Comparison of ENCODE assay signal across 8 mouse cellular contexts in the genomic region with DNA sequence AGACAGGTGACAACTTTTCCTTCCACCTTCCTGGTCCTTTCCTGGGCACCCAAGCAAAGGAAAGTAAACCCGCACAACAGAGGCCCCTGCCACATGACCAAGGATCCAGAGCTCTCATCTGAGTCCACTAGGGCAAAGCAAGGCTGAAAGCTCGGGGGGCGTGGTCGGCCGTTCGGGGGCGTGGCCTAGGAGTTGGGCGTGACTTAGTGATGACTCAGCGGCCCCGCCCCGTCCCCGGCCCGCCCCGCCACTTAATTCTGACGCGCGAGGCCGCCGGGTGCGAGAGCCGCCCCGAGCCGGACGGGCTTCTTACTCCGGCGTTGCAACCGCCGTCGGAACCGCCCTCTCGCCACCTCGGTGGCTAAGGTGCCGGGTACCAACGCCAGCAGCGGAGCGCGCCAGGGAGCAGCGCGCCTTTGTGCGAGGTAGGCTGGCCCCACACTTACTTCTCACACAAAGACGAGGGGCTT.
A peak's percentile ranks its signal among the peaks of the same experiment; 100 is the strongest.
DNase-seq lines count a peak whose midpoint lies in the region; ATAC-seq and TF ChIP-seq lines count a peak whose summit lies in the region.

No protein-coding gene starts in this region.

- H3K9ac ChIP-seq in CH12.LX (ENCODE audit: insufficient read depth, low read depth): peak overlapping the region; percentile 74
- H3K9ac ChIP-seq in forebrain, embryonic 12.5 days: peak overlapping the region; percentile 98
- peak overlapping the region; percentile 84 for H3K9ac ChIP-seq in heart, postnatal 0 days (replicated peaks; ENCODE audit: low read depth, low read length)
- H3K9ac ChIP-seq in liver, embryonic 14.5 days (replicated peaks): peak overlapping the region; percentile 84
- H3K9ac ChIP-seq in stomach, embryonic 15.5 days: peak overlapping the region; percentile 98

- no peak for TF ChIP-seq CTCF in CH12.LX (conservative IDR thresholded peaks at IDR 0.05 in 1 of 2, IDR thresholded peaks at IDR 0.05 in 1 of 2; ENCODE audit: low read depth in 2 of 2, low read length in 2 of 2)
- TF ChIP-seq CTCF in heart, postnatal 0 days (IDR thresholded peaks at IDR 0.05; ENCODE audit: low read depth): no peak
- 0 out of 2 replicates have a peak, but pooled peaks have one; percentile 26 for TF ChIP-seq CTCF in liver, embryonic 14.5 days (IDR thresholded peaks at IDR 0.05; ENCODE audit: low read depth)

- H3K79me2 ChIP-seq in CH12.LX (replicated peaks; ENCODE audit: control insufficient read depth, extremely low read depth, insufficient read depth, poor library complexity, severe bottlenecking): peaks cover 37% of the 10 kb centered on the region

- peaks cover 3 to 24% of the 10 kb centered on the region in 2 experiments; a peak in 3 of 4 replicates for H3K4me1 ChIP-seq in CH12.LX (ENCODE audit: control insufficient read depth in 1 of 2, insufficient read depth in 2 of 2)
- H3K4me1 ChIP-seq in forebrain, embryonic 12.5 days: peaks cover 35% of the 10 kb centered on the region
- H3K4me1 ChIP-seq in heart, postnatal 0 days (ENCODE audit: control insufficient read depth, insufficient read depth): peaks cover 17% of the 10 kb centered on the region; the same call in 1 of the 2 replicates
- peaks cover 8 to 20% of the 10 kb centered on the region in 2 experiments; a peak in 3 of 4 replicates for H3K4me1 ChIP-seq in liver, embryonic 14.5 days (replicated peaks; ENCODE audit: control insufficient read depth in 2 of 2, insufficient read depth in 2 of 2, low read length in 1 of 2)
- peaks cover 9% of the 10 kb centered on the region for H3K4me1 ChIP-seq in stomach, embryonic 15.5 days

- dilution Hi-C loops in CH12.LX (cut with MboI; ENCODE audit: extremely low pct_ligation_motif_present, extremely low pct_unique_long_range_greater_than_20kb, low sequenced_read_pairs): no loop called here

- no peak; the same call in 1 of the 2 replicates for TF ChIP-seq RAD21 in CH12.LX (IDR thresholded peaks at IDR 0.05; ENCODE audit: low read depth, low read length)

- H3K27me3 ChIP-seq in CH12.LX (replicated peaks): no peaks in the 10 kb centered on the region
- H3K27me3 ChIP-seq in forebrain, embryonic 12.5 days: no peaks in the 10 kb centered on the region
- H3K27me3 ChIP-seq in heart, postnatal 0 days (ENCODE audit: control insufficient read depth, insufficient read depth, low read length): no peaks in the 10 kb centered on the region
- H3K27me3 ChIP-seq in liver, embryonic 14.5 days (ENCODE audit: control insufficient read depth, insufficient read depth, low read length): no peaks in the 10 kb centered on the region; the same call in 1 of the 2 replicates
- no peaks in the 10 kb centered on the region for H3K27me3 ChIP-seq in stomach, embryonic 15.5 days (replicated peaks)

- under 1% methylated on average over 39 of the region's 41 CpGs for WGBS in forebrain, embryonic 12.5 days
- WGBS in heart, postnatal 0 days: 2% methylated on average over 37 of the region's 41 CpGs
- WGBS in liver, embryonic 14.5 days (ENCODE audit: insufficient replicate concordance): 1% methylated on average over 41 of the region's 41 CpGs
- WGBS in stomach, embryonic 15.5 days: under 1% methylated on average over 41 of the region's 41 CpGs

- H3K4me2 ChIP-seq in CH12.LX (ENCODE audit: insufficient read depth, low read depth, poor library complexity, severe bottlenecking): 0 out of 2 replicates have a peak overlapping the region, but pooled peaks have one; percentile 24
- H3K4me2 ChIP-seq in forebrain, embryonic 12.5 days: peak overlapping the region; percentile 79
- H3K4me2 ChIP-seq in heart, postnatal 0 days (ENCODE audit: low read depth, low read length): peak overlapping the region; percentile 89
- peak overlapping the region; percentile 97 for H3K4me2 ChIP-seq in liver, embryonic 14.5 days (ENCODE audit: low read depth)
- H3K4me2 ChIP-seq in stomach, embryonic 15.5 days: peak overlapping the region; percentile 86

- H3K9me3 ChIP-seq in CH12.LX (replicated peaks; ENCODE audit: low read length): no peaks in the 10 kb centered on the region
- H3K9me3 ChIP-seq in forebrain, embryonic 12.5 days: no peaks in the 10 kb centered on the region
- no peaks in the 10 kb centered on the region for H3K9me3 ChIP-seq in heart, postnatal 0 days (replicated peaks; ENCODE audit: control insufficient read depth, low read length)
- no peaks in the 10 kb centered on the region for H3K9me3 ChIP-seq in liver, embryonic 14.5 days (ENCODE audit: control insufficient read depth, low read length)
- no peaks in the 10 kb centered on the region for H3K9me3 ChIP-seq in stomach, embryonic 15.5 days

- no peaks in the 10 kb centered on the region for H3K36me3 ChIP-seq in CH12.LX (replicated peaks in 1 of 2; ENCODE audit: control insufficient read depth in 1 of 2, insufficient read depth in 1 of 2, low read length in 1 of 2)
- H3K36me3 ChIP-seq in forebrain, embryonic 12.5 days (replicated peaks): no peaks in the 10 kb centered on the region
- H3K36me3 ChIP-seq in heart, postnatal 0 days (replicated peaks; ENCODE audit: control insufficient read depth, insufficient read depth, low read length): no peaks in the 10 kb centered on the region
- H3K36me3 ChIP-seq in liver, embryonic 14.5 days (replicated peaks; ENCODE audit: control insufficient read depth, insufficient read depth, low read depth): no peaks in the 10 kb centered on the region
- H3K36me3 ChIP-seq in stomach, embryonic 15.5 days: no peaks in the 10 kb centered on the region

- peak overlapping the region; percentile 7; the same call in 1 of the 2 replicates for H3K27ac ChIP-seq in CH12.LX (ENCODE audit: insufficient read depth, low read depth)
- peak overlapping the region; percentile 78 for H3K27ac ChIP-seq in forebrain, embryonic 12.5 days
- H3K27ac ChIP-seq in heart, postnatal 0 days (ENCODE audit: low read depth): peak overlapping the region; percentile 74
- H3K27ac ChIP-seq in liver, embryonic 14.5 days: no peak overlapping the region
- peak overlapping the region; percentile 85 for H3K27ac ChIP-seq in stomach, embryonic 15.5 days

- in situ Hi-C loops in CH12.LX (cut with MboI; ENCODE audit: low pct_ligation_motif_present, low pct_unique_long_range_greater_than_20kb, low sequenced_read_pairs): no loop called here

- peak; percentile 87 for DNase-seq in CH12.LX (ENCODE audit: extremely low read depth)
- DNase-seq in heart, postnatal 0 days (ENCODE audit: low spot score): peak; percentile 87
- DNase-seq in kidney, postnatal 36 days: peak; percentile 98 to 99
- peak; percentile 80 to 82 (median 82) for DNase-seq in liver, embryonic 14.5 days (ENCODE audit: low read depth in 3 of 3, low spot score in 3 of 3)
- peak; percentile 98 for DNase-seq in neural tube, embryonic 10.5 days (ENCODE audit: extremely low spot score, low spot score)

- peak; percentile 98 for TF ChIP-seq POLR2A in CH12.LX (IDR thresholded peaks at IDR 0.05; ENCODE audit: low read depth, low read length)

- no peak for TF ChIP-seq EP300 in CH12.LX (IDR thresholded peaks at IDR 0.05; ENCODE audit: low read length)
- no peak for TF ChIP-seq EP300 in heart, postnatal 0 days (IDR thresholded peaks at IDR 0.05; ENCODE audit: low read depth)
- no peak for TF ChIP-seq EP300 in liver, embryonic 14.5 days (IDR thresholded peaks at IDR 0.05; ENCODE audit: low read depth)

- ATAC-seq in cerebellum, adult (ENCODE audit: insufficient number of reproducible peaks, low FRiP score, low TSS enrichment): peak; percentile 74
- ATAC-seq in forebrain, embryonic 12.5 days (ENCODE audit: low FRiP score): peak; percentile 94
- ATAC-seq in heart, postnatal 0 days (ENCODE audit: insufficient read depth, low read depth): peak; percentile 93
- peak; percentile 92 for ATAC-seq in liver, embryonic 14.5 days (ENCODE audit: insufficient read depth)
- ATAC-seq in stomach, embryonic 15.5 days (ENCODE audit: insufficient read depth, low FRiP score, low read depth): peak; percentile 91

- peak overlapping the region; percentile 71 to 92 (median 81) for H3K4me3 ChIP-seq in CH12.LX (replicated peaks in 1 of 3; ENCODE audit: low read depth in 2 of 3, low read length in 2 of 3, poor library complexity in 1 of 3)
- H3K4me3 ChIP-seq in forebrain, embryonic 12.5 days (replicated peaks): peak overlapping the region; percentile 90
- peak overlapping the region; percentile 87 for H3K4me3 ChIP-seq in heart, postnatal 0 days (ENCODE audit: low read depth, low read length)
- H3K4me3 ChIP-seq in liver, embryonic 14.5 days (ENCODE audit: insufficient read depth in 1 of 2, low read depth in 2 of 2, low read length in 2 of 2): peak overlapping the region; percentile 57 to 78
- H3K4me3 ChIP-seq in stomach, embryonic 15.5 days (replicated peaks): peak overlapping the region; percentile 91

TF ChIP-seq in CH12.LX, 34 proteins besides CTCF, POLR2A, EP300 and RAD21 (continues in another document):
- peak; percentile 24 for TF ChIP-seq USF1 (IDR thresholded peaks at IDR 0.05; ENCODE audit: low read depth, low read length)
- no peak for TF ChIP-seq CHD2 (IDR thresholded peaks at IDR 0.05; ENCODE audit: low read length)
- no peak for TF ChIP-seq GABPA (IDR thresholded peaks at IDR 0.05; ENCODE audit: insufficient replicate concordance, low read depth, low read length)
- 0 out of 2 replicates have a peak, but pooled peaks have one; percentile 27 for TF ChIP-seq MAZ (IDR thresholded peaks at IDR 0.05; ENCODE audit: low read depth, low read length)
- TF ChIP-seq JUND (conservative IDR thresholded peaks at IDR 0.05; ENCODE audit: low read depth, low read length): no peak
- no peak for TF ChIP-seq MEF2A (IDR thresholded peaks at IDR 0.05; ENCODE audit: borderline replicate concordance, low read depth, low read length)
- TF ChIP-seq UBTF (IDR thresholded peaks at IDR 0.05; ENCODE audit: low read depth, low read length): peak; percentile 68; the same call in 1 of the 2 replicates
- TF ChIP-seq ELF1 (IDR thresholded peaks at IDR 0.05; ENCODE audit: low read depth, low read length): 0 out of 2 replicates have a peak, but pooled peaks have one; percentile 32
- no peak for TF ChIP-seq ZNF384 (IDR thresholded peaks at IDR 0.05; ENCODE audit: low read depth, low read length)
- no peak; the same call in 1 of the 2 replicates for TF ChIP-seq IRF4 (IDR thresholded peaks at IDR 0.05; ENCODE audit: low read depth, low read length)
- TF ChIP-seq MXI1 (IDR thresholded peaks at IDR 0.05; ENCODE audit: low read depth, low read length): no peak; the same call in none of the 2 replicates
- no peak for TF ChIP-seq RCOR1 (conservative IDR thresholded peaks at IDR 0.05; ENCODE audit: low read depth, low read length)
- TF ChIP-seq JUN (IDR thresholded peaks at IDR 0.05; ENCODE audit: insufficient read depth, low read depth, low read length): no peak
- TF ChIP-seq ZKSCAN1 (IDR thresholded peaks at IDR 0.05; ENCODE audit: borderline replicate concordance, low read depth, low read length): no peak
- TF ChIP-seq NELFE (IDR thresholded peaks at IDR 0.05; ENCODE audit: low read depth, low read length): peak; percentile 95
- TF ChIP-seq SMC3 (IDR thresholded peaks at IDR 0.05; ENCODE audit: low read depth, low read length): no peak
- no peak for TF ChIP-seq ZC3H11A (IDR thresholded peaks at IDR 0.05; ENCODE audit: low read depth, low read length)
- TF ChIP-seq POLR2AphosphoS2 (IDR thresholded peaks at IDR 0.05; ENCODE audit: low read depth, low read length): peak; percentile 65; the same call in 1 of the 2 replicates

Comparison
In these comparisons a context has a peak if more than half of its experiments do, and no peak if none do; other contexts are left out.
1. H3K4me2 ChIP-seq: peak in every context shown above with its lines; median percentile 97 in liver, embryonic 14.5 days; 89 in heart, postnatal 0 days; 86 in stomach, embryonic 15.5 days; 79 in forebrain, embryonic 12.5 days; 24 in CH12.LX.